Mouse (Mus musculus) T-helper 17 cell (primary cell): ENCODE data around the gene Snapc5.
"Not testable (repeated sequence)": the region's sequence is repeated elsewhere in the genome, so short reads cannot be mapped to it uniquely, and the experiment has no call there.

Experiments used
- in situ Hi-C, 2 experiments: fragments of 300-600 bp; cut with MboI, MseI; formaldehyde crosslinking; loops; 1 replicate in 1 of 2; 2 replicates in 1 of 2; pipeline ENCODE4 v1.15.1; 2025; ENCODE audit warnings: high pct_unique_total_duplicates in 2 of 2

Gene Snapc5

DNA sequence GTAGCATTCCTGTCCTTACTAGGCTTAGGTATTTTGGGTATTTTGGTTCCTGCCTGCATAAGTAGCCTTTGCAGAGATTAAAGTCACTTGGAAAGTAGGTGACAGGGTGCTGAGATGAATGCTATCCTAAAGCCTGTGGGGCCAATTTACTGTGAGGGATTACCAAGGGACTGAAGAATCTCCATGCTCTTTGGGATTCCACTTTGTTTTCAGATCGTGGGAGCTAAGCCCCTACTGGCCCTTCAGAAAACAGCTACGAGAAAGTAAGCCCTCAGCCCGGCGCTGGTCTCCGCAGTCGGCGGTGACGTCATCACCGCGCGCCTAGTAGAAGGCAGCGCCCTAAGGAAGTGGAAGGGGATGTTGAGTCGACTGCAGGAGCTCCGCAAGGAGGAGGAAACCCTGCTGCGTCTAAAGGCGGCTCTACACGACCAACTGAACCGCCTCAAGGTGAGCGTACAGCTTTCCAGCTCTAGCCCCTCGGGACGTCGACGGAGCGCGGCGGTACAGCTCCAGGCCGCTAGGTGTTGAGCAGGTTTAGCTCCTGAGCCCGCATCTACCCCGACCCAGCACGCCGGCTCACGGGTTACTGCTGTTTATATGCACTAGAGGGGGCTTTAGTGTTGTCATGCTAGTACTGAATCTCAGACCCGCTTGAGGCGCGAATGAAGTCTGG is at the start of gene Snapc5:
Gene Snapc5 (plus strand): TSS at position 301 of the 673 bp plus-strand sequence.
- in situ Hi-C loops: no loop called here

GRCm38 (mm10) chr9:64131623-64132022 is 47.5 kb upstream of the Snapc5 start:
- in situ Hi-C loops: no loop called here

- in situ Hi-C loops: not testable (repeated sequence)
Observed at GRCm38 (mm10) chr9:64138896-64139295, 40.2 kb upstream of the Snapc5 start.

DNA sequence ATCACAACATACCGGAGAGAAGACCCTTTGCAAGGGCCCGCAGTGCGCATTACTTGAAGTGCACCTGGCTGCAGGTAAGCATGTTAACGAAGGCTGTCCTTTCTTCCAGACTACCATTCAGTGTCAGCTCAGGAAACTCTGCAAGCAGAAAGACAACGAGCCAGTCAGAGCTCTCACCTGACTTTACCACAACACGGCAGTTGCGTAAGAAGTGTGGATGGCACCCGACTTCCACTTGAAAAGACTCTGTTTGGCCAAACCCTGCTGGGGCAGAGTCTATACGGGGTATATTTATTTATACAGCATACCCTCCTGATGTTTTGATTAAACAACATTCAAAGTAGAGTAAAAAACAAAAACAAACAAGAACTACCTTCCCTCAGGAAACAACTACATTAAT is 39.2 kb upstream of the Snapc5 start:
- in situ Hi-C loops: no loop called here

GRCm38 (mm10) chr9:64156641-64157040 is 22.4 kb upstream of the Snapc5 start:
- in situ Hi-C loops: loop anchor here in 1 of 2 experiments (10.0 kb wide), 2 partner anchors 548 to 888 kb away; no protein-coding TSS in a partner anchor

- in situ Hi-C loops: no loop called here
Observed at GRCm38 (mm10) chr9:64160471-64160870, 18.6 kb upstream of the Snapc5 start.

- in situ Hi-C loops: loop anchor here in 1 of 2 experiments (5.0 kb wide), 1 partner anchor 112 kb away; the partner anchor contains the start of gene Tipin
Observed at GRCm38 (mm10) chr9:64169967-64170366, 9.1 kb upstream of the Snapc5 start.

- in situ Hi-C loops: loop anchor here in 1 of 2 experiments (5.0 kb wide), 1 partner anchor 110 kb away; the partner anchor contains the start of gene Tipin
Observed at GRCm38 (mm10) chr9:64172145-64172815, 6.8 kb upstream of the Snapc5 start.

DNA sequence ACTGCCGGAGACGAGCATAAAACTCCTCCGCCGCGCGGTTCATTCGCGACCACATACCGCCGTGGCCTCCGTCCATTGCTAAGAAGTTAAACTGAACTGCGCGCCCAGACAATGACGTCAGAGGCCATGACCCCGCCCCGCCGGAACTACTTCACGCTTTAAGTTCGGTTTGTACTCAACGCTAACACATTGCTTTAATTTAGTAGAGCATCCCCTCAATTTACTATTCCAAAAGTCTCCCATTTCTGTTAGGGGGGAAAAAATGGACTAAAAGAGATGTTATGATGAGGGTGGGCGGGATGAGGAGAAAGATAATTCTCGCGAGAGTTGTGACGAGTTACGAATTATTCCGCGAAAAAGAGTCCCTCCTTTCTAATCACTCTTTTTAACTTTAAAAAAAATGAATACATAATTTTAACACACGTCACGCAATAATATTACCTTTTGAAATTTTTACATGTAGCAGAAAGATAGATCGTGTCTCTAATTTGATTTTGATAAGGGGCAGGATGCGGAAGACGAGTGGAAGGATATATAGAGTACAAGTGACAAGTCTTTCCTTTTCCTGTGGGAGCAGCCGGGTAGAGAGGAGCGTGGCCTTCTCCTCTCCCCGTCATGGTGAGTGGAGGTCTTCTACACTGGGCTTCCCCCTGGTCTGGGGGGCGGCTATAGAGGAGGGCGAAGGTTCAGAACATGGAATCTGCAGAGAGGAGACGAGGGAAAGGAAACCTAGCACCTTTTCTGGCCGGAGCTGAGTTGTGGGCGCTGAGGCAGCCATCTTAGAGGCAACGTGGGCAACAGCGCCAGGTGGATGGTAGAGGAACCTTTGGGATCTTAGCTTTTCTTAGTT is 6.0 kb upstream of the Snapc5 start, which contains the start of the genes Zwilch and Rpl4:
Gene Zwilch (minus strand): TSS at position 289 of the 850 bp plus-strand sequence.
Gene Rpl4 (plus strand): TSS at position 560 of the 850 bp plus-strand sequence.
- in situ Hi-C loops: loop anchor here in 1 of 2 experiments (5.0 kb wide), 1 partner anchor 109 kb away; the partner anchor contains the start of gene Tipin

GRCm38 (mm10) chr9:64173666-64174220 is 5.3 kb upstream of the Snapc5 start:
- in situ Hi-C loops: loop anchor here in 1 of 2 experiments (5.0 kb wide), 1 partner anchor 109 kb away; the partner anchor contains the start of gene Tipin

- in situ Hi-C loops: loop anchor here in 1 of 2 experiments (5.0 kb wide), 1 partner anchor 108 kb away; the partner anchor contains the start of gene Tipin
Observed at GRCm38 (mm10) chr9:64174341-64174740, 4.7 kb upstream of the Snapc5 start.

DNA sequence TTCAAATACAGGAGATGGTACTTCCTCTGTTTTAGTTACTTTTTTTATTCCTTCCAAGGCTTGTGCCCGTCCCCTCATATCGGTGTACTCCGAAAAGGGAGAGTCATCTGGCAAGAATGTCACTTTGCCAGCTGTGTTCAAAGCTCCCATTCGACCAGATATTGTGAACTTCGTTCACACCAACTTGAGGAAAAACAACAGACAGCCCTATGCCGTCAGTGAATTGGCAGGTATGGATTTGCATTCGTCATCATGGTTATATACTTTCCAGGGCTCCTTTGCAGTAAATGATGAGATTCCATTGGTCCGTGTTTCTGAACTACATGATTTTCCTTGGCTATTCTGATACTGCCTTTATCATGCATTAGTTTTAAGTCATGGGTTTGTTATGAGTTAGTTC is 4.3 kb upstream of the Snapc5 start:
- in situ Hi-C loops: loop anchor here in 1 of 2 experiments (5.0 kb wide), 1 partner anchor 108 kb away; the partner anchor contains the start of gene Tipin

DNA sequence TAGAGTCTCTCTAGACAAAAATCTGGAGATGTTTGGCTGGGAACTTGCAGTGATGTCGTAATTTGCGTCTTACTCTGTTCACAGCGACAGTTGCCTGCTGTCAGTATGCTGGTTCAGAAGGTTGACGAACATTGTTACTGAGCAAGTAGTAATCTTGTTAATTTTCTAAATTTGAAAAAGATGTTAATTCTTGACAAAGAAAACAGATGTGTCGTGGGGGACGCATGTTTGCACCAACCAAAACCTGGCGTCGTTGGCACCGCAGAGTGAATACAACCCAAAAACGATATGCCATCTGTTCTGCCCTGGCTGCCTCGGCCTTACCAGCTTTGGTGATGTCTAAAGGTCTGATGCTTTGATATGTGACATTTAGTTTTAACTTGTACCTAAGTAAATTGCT is 3.7 kb upstream of the Snapc5 start:
- in situ Hi-C loops: no loop called here

- in situ Hi-C loops: no loop called here
Observed at GRCm38 (mm10) chr9:64178610-64178973, 482 bp upstream of the Snapc5 start.

- in situ Hi-C loops: loop anchor here in 1 of 2 experiments (5.0 kb wide), 1 partner anchor 94 kb away; no protein-coding TSS in a partner anchor
Observed at GRCm38 (mm10) chr9:64183295-64183694, 4.2 kb downstream of the Snapc5 start.

DNA sequence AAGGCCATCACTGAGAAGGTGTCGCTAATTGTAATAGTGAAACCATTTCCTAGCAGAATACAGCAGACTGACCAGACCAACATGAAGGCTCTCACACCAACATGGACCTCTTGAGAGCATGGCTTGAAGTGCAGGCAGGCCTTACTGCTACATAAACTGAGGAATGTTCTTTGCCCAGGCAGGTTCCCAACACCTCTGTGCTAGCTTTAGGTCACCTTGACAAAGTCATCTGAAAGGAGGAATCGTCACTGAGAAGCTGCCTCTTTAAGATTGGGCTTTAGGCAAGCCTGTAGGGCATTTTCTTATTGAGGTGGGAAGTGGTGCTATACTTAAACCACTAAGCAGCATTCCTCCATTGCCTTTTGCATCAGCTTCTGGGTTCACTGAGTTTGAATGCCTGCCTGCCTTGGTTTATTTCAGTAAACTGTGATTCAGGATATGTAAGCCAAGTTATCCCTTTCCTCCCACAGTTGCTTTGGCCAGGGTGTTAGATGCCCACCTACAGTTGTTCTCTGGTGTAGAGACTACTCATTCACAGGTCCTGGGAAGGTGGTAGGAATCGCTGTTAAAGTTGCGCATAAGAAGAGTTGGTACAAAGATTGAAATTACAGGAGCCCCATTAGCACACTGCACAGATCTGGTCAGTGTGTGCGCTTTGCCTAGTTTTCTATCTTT is 5.2 kb downstream of the Snapc5 start:
- in situ Hi-C loops: loop anchor here in 1 of 2 experiments (5.0 kb wide), 1 partner anchor 93 kb away; no protein-coding TSS in a partner anchor

DNA sequence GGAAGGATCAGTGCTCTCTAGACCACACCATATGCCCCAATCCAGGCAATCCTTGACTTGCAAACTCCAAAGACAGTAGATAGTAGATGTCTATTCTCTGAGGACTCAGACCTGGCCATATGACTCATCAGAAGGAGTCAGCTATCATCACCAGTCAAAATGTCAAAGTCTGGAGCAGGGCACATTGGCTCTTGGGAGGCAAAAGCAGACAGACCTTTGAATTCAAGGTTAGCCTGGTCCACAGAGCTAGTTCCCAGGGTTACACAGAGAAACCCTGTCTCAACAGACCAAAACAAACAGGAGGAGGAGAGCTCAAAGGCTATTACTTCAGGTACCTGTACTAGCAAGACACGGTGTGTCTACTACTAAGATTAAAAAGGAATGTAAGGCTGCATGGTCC is 14.8 kb downstream of the Snapc5 start:
- in situ Hi-C loops: no loop called here

DNA sequence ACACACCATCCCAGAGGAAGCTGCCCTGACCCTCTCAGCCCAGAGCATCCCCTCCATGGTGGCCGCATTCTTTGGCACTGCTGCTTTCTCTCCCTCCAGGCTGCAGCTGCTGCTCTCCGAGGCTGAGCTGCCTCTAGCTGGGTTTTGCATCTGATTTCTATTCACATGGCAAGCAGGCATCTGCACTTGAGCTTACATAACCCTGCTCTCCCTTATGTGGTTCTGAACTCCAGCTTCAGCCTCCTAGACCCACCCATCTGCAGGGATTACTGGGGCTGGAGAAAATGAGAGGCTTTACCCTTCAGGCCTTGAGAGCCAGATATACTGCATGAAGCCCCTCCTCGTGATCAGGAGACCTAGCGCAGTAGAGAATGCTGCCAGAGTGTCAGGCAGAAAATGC is 16.5 kb downstream of the Snapc5 start:
- in situ Hi-C loops: no loop called here

DNA sequence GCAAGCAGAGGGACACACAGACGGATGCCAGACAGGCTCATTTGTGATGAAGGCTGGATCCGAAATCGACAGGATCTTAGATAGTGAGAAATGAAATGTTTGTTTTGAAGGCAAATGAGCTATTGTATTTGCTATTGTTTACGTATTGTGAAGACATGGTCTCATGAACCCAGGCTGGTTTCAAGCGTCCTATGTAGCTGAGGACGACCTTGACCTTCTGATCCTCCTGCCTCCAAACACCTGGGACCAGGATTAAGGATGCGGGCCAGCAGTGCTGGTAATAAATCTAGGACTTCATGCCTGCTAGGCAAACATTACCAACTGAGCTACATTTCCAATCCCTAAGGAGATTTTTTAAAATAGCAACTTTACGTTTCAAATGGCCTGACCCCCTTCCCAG is 18.4 kb downstream of the Snapc5 start:
- in situ Hi-C loops: no loop called here

GRCm38 (mm10) chr9:64198068-64198762 is 19.1 kb downstream of the Snapc5 start:
- in situ Hi-C loops: no loop called here
